Mouse (Mus musculus) lung, adult 2 months (tissue): Measurements from ENCODE around the gene Sh3bp5l.

Experiments used
- CTCF ChIP-seq: fragments of 200-500 bp; IDR thresholded peaks from 2 replicates; pipeline ENCODE4 v1.5.1; 2011; ENCODE audit warnings: mild to moderate bottlenecking, low read length, control low read depth; ENCODE audit not compliant: insufficient read depth
- POLR2A ChIP-seq: fragments of 200-500 bp; IDR thresholded peaks from 2 replicates; pipeline ENCODE4 v1.6.1; 2011; ENCODE audit warnings: low read depth, mild to moderate bottlenecking, control low read depth, low read length, borderline replicate concordance; ENCODE audit errors: extremely low read depth

- no peak for TF ChIP-seq POLR2A
- TF ChIP-seq CTCF, result no peak
These were observed 51.9 kb downstream of the Sh3bp5l start for GRCm38 (mm10) chr11:58382471-58382870.
